Mouse (Mus musculus) limb, embryonic 11.5 days (tissue): Measurements from ENCODE around the gene Nin. TPM values are rescaled to one million over a fixed set of nuclear protein-coding genes. Genes with fewer than 3 reads are reported as not detected.

Experiments used
- ATAC-seq: fragments of 200-750 bp; cut with Nextera tagmentation; 2 replicates; pipeline ENCODE4 v1.8.0; 2017; ENCODE audit warnings: low read depth; ENCODE audit not compliant: insufficient number of reproducible peaks, low FRiP score, low TSS enrichment
- DNase-seq: peaks from one replicate; pipeline ENCODE4 v3.0.0-alpha.2; 2015; ENCODE audit warnings: low spot score
- H3K27ac ChIP-seq: fragments of 300-500 bp; sonication (generic); replicated peaks from 2 replicates; pipeline ENCODE4 v1.5.1; 2014; ENCODE audit warnings: low read depth, mild to moderate bottlenecking, low read length
- H3K27me3 ChIP-seq: fragments of 300-500 bp; sonication (generic); 2 replicates; pipeline ENCODE4 v1.6.1; 2014; ENCODE audit warnings: mild to moderate bottlenecking, low read length, mixed read lengths; ENCODE audit not compliant: control insufficient read depth, insufficient read depth
- H3K36me3 ChIP-seq: fragments of 300-500 bp; sonication (generic); 2 replicates; pipeline ENCODE4 v1.6.1; 2014; ENCODE audit warnings: mild to moderate bottlenecking, low read length, moderate library complexity, mixed read lengths; ENCODE audit not compliant: control insufficient read depth, insufficient read depth
- H3K4me1 ChIP-seq: fragments of 300-500 bp; sonication (generic); 2 replicates; pipeline ENCODE4 v1.6.1; 2014; ENCODE audit warnings: low read length, mixed read lengths; ENCODE audit not compliant: control insufficient read depth, insufficient read depth
- H3K4me2 ChIP-seq: fragments of 300-500 bp; sonication (generic); 2 replicates; pipeline ENCODE4 v1.6.1; 2014; ENCODE audit warnings: low read depth, mild to moderate bottlenecking, moderate library complexity; ENCODE audit not compliant: severe bottlenecking
- H3K4me3 ChIP-seq: fragments of 300-500 bp; sonication (generic); 2 replicates; pipeline ENCODE4 v1.5.1; 2014; ENCODE audit warnings: low read depth, low read length
- H3K9ac ChIP-seq: fragments of 300-500 bp; sonication (generic); 2 replicates; pipeline ENCODE4 v1.6.1; 2014; ENCODE audit warnings: mild to moderate bottlenecking, low read length
- H3K9me3 ChIP-seq: fragments of 300-500 bp; sonication (generic); 2 replicates; pipeline ENCODE4 v1.6.1; 2016; ENCODE audit warnings: low read length; ENCODE audit not compliant: control insufficient read depth
- WGBS: fragments of 180-500 bp; shearing (Covaris S2); extraction: QIAGEN DNeasy Blood & Tissue Kit; methylation state at CpG from one replicate; pipeline ENCODE4 v1.1.7; 2014; 5-methylcytosine and 5-hydroxymethylcytosine counted together
- polyA plus RNA-seq: library from polyadenylated mRNA; unstranded; fragments of >200 nt; fragmentation: Nextera tagmentation; extraction: Ambion mirVana; gene quantifications from 2 replicates; pipeline ENCODE4 v1.2.1, GENCODE M21; 2014

The Nin gene
- polyA plus RNA-seq, 1 experiment from 2014 or later = 10.1 TPM

- H3K4me2 ChIP-seq = no peak overlapping the region
Observed at GRCm38 (mm10) chr12:70134627-70135235, 21.2 kb upstream of the Nin start.

GRCm38 (mm10) chr12:70131042-70131675 lies 17.6 kb upstream of the Nin start:
- DNase-seq (no peak), ATAC-seq (no peak)
- H3K36me3 ChIP-seq = no peaks in the 10 kb centered on the region
- no peak overlapping the region for H3K27ac ChIP-seq
- H3K9ac ChIP-seq = no peak overlapping the region
- no peak overlapping the region for H3K4me3 ChIP-seq
- WGBS = 53% methylated on average over 20 of the region's 20 CpGs
- H3K27me3 ChIP-seq = no peaks in the 10 kb centered on the region
- H3K9me3 ChIP-seq = no peaks in the 10 kb centered on the region
- no peak overlapping the region for H3K4me2 ChIP-seq
- no peaks in the 10 kb centered on the region for H3K4me1 ChIP-seq

More at GRCm38 (mm10) chr12:70134627-70135235, 21.2 kb upstream of the Nin start:
- Histone ChIP-seq H3K4me3 (no peak overlapping the region), H3K9ac (no peak overlapping the region), H3K27me3 (no peaks in the 10 kb centered on the region), H3K9me3 (no peaks in the 10 kb centered on the region), H3K36me3 (no peaks in the 10 kb centered on the region), H3K27ac (no peak overlapping the region), H3K4me1 (no peaks in the 10 kb centered on the region)
- WGBS = 87% methylated on average over 20 of the region's 20 CpGs
- DNase-seq (no peak), ATAC-seq (no peak)

GRCm38 (mm10) chr12:70129105-70129504 lies 15.6 kb upstream of the Nin start:
- no peak overlapping the region for H3K27ac ChIP-seq
- H3K27me3 ChIP-seq = no peaks in the 10 kb centered on the region
- DNase-seq (no peak), ATAC-seq (no peak)
- H3K9ac ChIP-seq = no peak overlapping the region
- H3K9me3 ChIP-seq = no peaks in the 10 kb centered on the region
- no peaks in the 10 kb centered on the region for H3K4me1 ChIP-seq
- no peak overlapping the region for H3K4me2 ChIP-seq
- 55% methylated on average over 5 of the region's 5 CpGs for WGBS
- H3K36me3 ChIP-seq = no peaks in the 10 kb centered on the region
- no peak overlapping the region for H3K4me3 ChIP-seq

GRCm38 (mm10) chr12:70126626-70127025 lies 13.1 kb upstream of the Nin start:
- H3K4me1 ChIP-seq = no peaks in the 10 kb centered on the region
- H3K4me2 ChIP-seq = no peak overlapping the region
- no peaks in the 10 kb centered on the region for H3K27me3 ChIP-seq
- H3K36me3 ChIP-seq = no peaks in the 10 kb centered on the region
- WGBS = 92% methylated on average over 4 of the region's 4 CpGs
- no peak overlapping the region for H3K27ac ChIP-seq
- no peak for ATAC-seq
- no peak for DNase-seq
- no peaks in the 10 kb centered on the region for H3K9me3 ChIP-seq
- H3K9ac ChIP-seq = no peak overlapping the region
- H3K4me3 ChIP-seq = no peak overlapping the region

- DNase-seq = no peak
- ATAC-seq = no peak
- WGBS = 70% methylated on average over 2 of the region's 2 CpGs
- no peak overlapping the region for H3K27ac ChIP-seq
- H3K4me3 ChIP-seq = no peak overlapping the region
- no peaks in the 10 kb centered on the region for H3K27me3 ChIP-seq
- no peaks in the 10 kb centered on the region for H3K36me3 ChIP-seq
- no peaks in the 10 kb centered on the region for H3K9me3 ChIP-seq
- H3K9ac ChIP-seq = no peak overlapping the region
- no peak overlapping the region for H3K4me2 ChIP-seq
- H3K4me1 ChIP-seq = no peaks in the 10 kb centered on the region
Observed at GRCm38 (mm10) chr12:70119552-70119951, 6.0 kb upstream of the Nin start.

- no peak overlapping the region for H3K27ac ChIP-seq
- no peak overlapping the region for H3K4me2 ChIP-seq
- no peak overlapping the region for H3K4me3 ChIP-seq
- H3K27me3 ChIP-seq = no peaks in the 10 kb centered on the region
- H3K4me1 ChIP-seq = no peaks in the 10 kb centered on the region
- 89% methylated on average over 10 of the region's 10 CpGs for WGBS
- H3K9ac ChIP-seq = no peak overlapping the region
- ATAC-seq (no peak), DNase-seq (no peak)
- H3K36me3 ChIP-seq = no peaks in the 10 kb centered on the region
- H3K9me3 ChIP-seq = no peaks in the 10 kb centered on the region
Observed at GRCm38 (mm10) chr12:70118721-70119345, 5.3 kb upstream of the Nin start.

- Histone ChIP-seq H3K9ac (no peak overlapping the region), H3K27me3 (peaks cover 4% of the 10 kb centered on the region; the same call in 1 of the 2 replicates), H3K27ac (no peak overlapping the region), H3K9me3 (no peaks in the 10 kb centered on the region), H3K4me2 (no peak overlapping the region), H3K4me1 (no peaks in the 10 kb centered on the region), H3K4me3 (no peak overlapping the region), H3K36me3 (no peaks in the 10 kb centered on the region)
- ATAC-seq = no peak
- DNase-seq = no peak
- WGBS = 84% methylated on average over 10 of the region's 10 CpGs
Observed at GRCm38 (mm10) chr12:70117146-70117545, 3.6 kb upstream of the Nin start.

GRCm38 (mm10) chr12:70112090-70112383 lies 1.5 kb downstream of the Nin start:
- peaks cover 9% of the 10 kb centered on the region; the same call in 1 of the 2 replicates for H3K27me3 ChIP-seq

More at GRCm38 (mm10) chr12:70112090-70112383, 1.5 kb downstream of the Nin start:
- Histone ChIP-seq H3K4me2 (peak overlapping the region; percentile 89), H3K4me3 (peak overlapping the region; percentile 79), H3K9ac (peak overlapping the region; percentile 83; the same call in 1 of the 2 replicates), H3K4me1 (peaks cover 7% of the 10 kb centered on the region; the same call in 1 of the 2 replicates), H3K36me3 (no peaks in the 10 kb centered on the region), H3K9me3 (no peaks in the 10 kb centered on the region), H3K27ac (no peak overlapping the region; the same call in 1 of the 2 replicates)
- DNase-seq = no peak
- ATAC-seq = no peak; the same call in 1 of the 2 replicates
- WGBS = 4% methylated on average over 16 of the region's 16 CpGs
